Mouse (Mus musculus): Measurements from ENCODE around the gene Hcn2. TPM values are rescaled to one million over a fixed set of nuclear protein-coding genes. Genes with fewer than 3 reads are reported as not detected.

Gene Hcn2
- total and polyA plus RNA-seq, 3 experiments: 0.21 to 2.2 (median 0.44) TPM

- TF ChIP-seq ZKSCAN1 (IDR thresholded peaks at IDR 0.05; ENCODE audit: borderline replicate concordance, low read depth, low read length): no peak
- TF ChIP-seq JUN (IDR thresholded peaks at IDR 0.05; ENCODE audit: insufficient read depth, low read depth, low read length): no peak
- no peak for TF ChIP-seq USF2 (conservative IDR thresholded peaks at IDR 0.05; ENCODE audit: low read depth, low read length)
- TF ChIP-seq ETS1 (conservative IDR thresholded peaks at IDR 0.05; ENCODE audit: low read depth, low read length): no peak
- TF ChIP-seq MEF2A (IDR thresholded peaks at IDR 0.05; ENCODE audit: borderline replicate concordance, low read depth, low read length): peak; percentile 40; the same call in 1 of the 2 replicates
- 0 out of 2 replicates have a peak, but pooled peaks have one; percentile 40 for TF ChIP-seq UBTF (IDR thresholded peaks at IDR 0.05; ENCODE audit: low read depth, low read length)
- TF ChIP-seq MAFK (IDR thresholded peaks at IDR 0.05; ENCODE audit: insufficient replicate concordance, low read length): no peak
- no peak for TF ChIP-seq EP300 (IDR thresholded peaks at IDR 0.05; ENCODE audit: low read length)
- TF ChIP-seq SMC3 (IDR thresholded peaks at IDR 0.05; ENCODE audit: low read depth, low read length): no peak
- peak in 1 of 2 experiments; percentile 19; a peak in 1 of 4 replicates for TF ChIP-seq CTCF (conservative IDR thresholded peaks at IDR 0.05 in 1 of 2, IDR thresholded peaks at IDR 0.05 in 1 of 2; ENCODE audit: low read depth in 2 of 2, low read length in 2 of 2)
- TF ChIP-seq NRF1 (IDR thresholded peaks at IDR 0.05; ENCODE audit: low read depth, low read length): peak; percentile 93
- no peak for TF ChIP-seq CHD1 (IDR thresholded peaks at IDR 0.05; ENCODE audit: low read depth, low read length)
- TF ChIP-seq ELF1 (IDR thresholded peaks at IDR 0.05; ENCODE audit: low read depth, low read length): peak; percentile 99
- TF ChIP-seq PAX5 (IDR thresholded peaks at IDR 0.05; ENCODE audit: low read length): no peak
- TF ChIP-seq GABPA (IDR thresholded peaks at IDR 0.05; ENCODE audit: insufficient replicate concordance, low read depth, low read length): peak; percentile 49; the same call in 1 of the 2 replicates
- TF ChIP-seq RCOR1 (conservative IDR thresholded peaks at IDR 0.05; ENCODE audit: low read depth, low read length): no peak
These were observed 34.7 kb upstream of the Hcn2 start, which contains the start of gene Cdc34 (continued) for GRCm38 (mm10) chr10:79681591-79682245.

GRCm38 (mm10) chr10:79682551-79682915 lies 33.9 kb upstream of the Hcn2 start:
- DNase-seq (ENCODE audit: extremely low read depth): no peak
- Histone ChIP-seq H3K27ac (ENCODE audit: insufficient read depth, low read depth) (peak overlapping the region; percentile 58), H3K9ac (ENCODE audit: insufficient read depth, low read depth) (peak overlapping the region; percentile 97), H3K4me1 (ENCODE audit: control insufficient read depth in 1 of 2, insufficient read depth in 2 of 2) (peaks cover 24 to 35% of the 10 kb centered on the region in 2 experiments), H3K9me3 (replicated peaks; ENCODE audit: low read length) (peaks cover 2% of the 10 kb centered on the region), H3K27me3 (replicated peaks) (no peaks in the 10 kb centered on the region), H3K36me3 (replicated peaks in 1 of 2; ENCODE audit: control insufficient read depth in 1 of 2, insufficient read depth in 1 of 2, low read length in 1 of 2) (peaks cover 28 to 42% of the 10 kb centered on the region in 2 experiments), H3K79me2 (replicated peaks; ENCODE audit: control insufficient read depth, extremely low read depth, insufficient read depth, poor library complexity, severe bottlenecking) (peaks cover 31% of the 10 kb centered on the region), H3K4me2 (ENCODE audit: insufficient read depth, low read depth, poor library complexity, severe bottlenecking) (peak overlapping the region; percentile 69; the same call in 1 of the 2 replicates), H3K4me3 (replicated peaks in 1 of 3; ENCODE audit: low read depth in 2 of 3, low read length in 2 of 3, poor library complexity in 1 of 3) (peak overlapping the region; percentile 92 to 98 (median 93))
- TF ChIP-seq BHLHE40 (IDR thresholded peaks at IDR 0.05; ENCODE audit: low read depth, low read length) (0 out of 2 replicates have a peak, but pooled peaks have one; percentile 42), JUN (IDR thresholded peaks at IDR 0.05; ENCODE audit: insufficient read depth, low read depth, low read length) (no peak), MAX (IDR thresholded peaks at IDR 0.05; ENCODE audit: low read length) (peak; percentile 30; the same call in 1 of the 2 replicates), MYC (IDR thresholded peaks at IDR 0.05; ENCODE audit: low read depth, low read length) (peak; percentile 47; the same call in 1 of the 2 replicates)
- in situ Hi-C loops (cut with MboI; ENCODE audit: low pct_ligation_motif_present, low pct_unique_long_range_greater_than_20kb, low sequenced_read_pairs) (no loop called here), dilution Hi-C loops (cut with MboI; ENCODE audit: extremely low pct_ligation_motif_present, extremely low pct_unique_long_range_greater_than_20kb, low sequenced_read_pairs) (no loop called here)

Measured in CH12.LX (cell line).